Mouse (Mus musculus) monocyte, adult 5-6 weeks (primary cell): Measurements from ENCODE around the gene Tmem11. TPM values are rescaled to one million over a fixed set of nuclear protein-coding genes. Genes with fewer than 3 reads are reported as not detected.
A peak's percentile ranks its signal among the peaks of the same experiment; 100 is the strongest.
"Not testable (repeated sequence)": the region's sequence is repeated elsewhere in the genome, so short reads cannot be mapped to it uniquely, and the experiment has no call there.

ENCODE experiments used
- ATAC-seq: fragments of 153-309, 156-312 bp; replicated peaks from 2 replicates; pipeline ENCODE4 v1.8.0; 2017; ENCODE audit warnings: mild to moderate bottlenecking; ENCODE audit not compliant: low TSS enrichment, insufficient number of reproducible peaks, severe bottlenecking, poor library complexity, low FRiP score
- total RNA-seq: library from RNA; stranded (forward); fragments of 200-1000, 200-491, 200-594 nt; gene quantifications from 3 replicates; pipeline ENCODE4 v1.2.3, GENCODE M21; 2017

Tmem11 gene
- total RNA-seq, 1 experiment from 2014 or later, result 37.3 TPM

- no peak for ATAC-seq
These were observed 11.7 kb upstream of the Tmem11 start for GRCm38 (mm10) chr11:60890744-60891143.

GRCm38 (mm10) chr11:60890286-60890685 is 11.2 kb upstream of the Tmem11 start:
- ATAC-seq, result no peak

GRCm38 (mm10) chr11:60889861-60890260 is 10.8 kb upstream of the Tmem11 start:
- no peak for ATAC-seq

- not testable (repeated sequence) for ATAC-seq
These were observed 7.9 kb upstream of the Tmem11 start for GRCm38 (mm10) chr11:60886986-60887385.

- ATAC-seq, result no peak
These were observed 3.3 kb upstream of the Tmem11 start for GRCm38 (mm10) chr11:60882386-60882785.

- ATAC-seq, result no peak
These were observed 1.5 kb upstream of the Tmem11 start for GRCm38 (mm10) chr11:60880559-60880958.

GRCm38 (mm10) chr11:60879423-60879822 is 351 bp upstream of the Tmem11 start:
- peak; percentile 56 for ATAC-seq

GRCm38 (mm10) chr11:60878056-60878612 is 938 bp downstream of the Tmem11 start:
- no peak for ATAC-seq

- ATAC-seq, result no peak
These were observed 6.0 kb downstream of the Tmem11 start for GRCm38 (mm10) chr11:60873101-60873500.

- ATAC-seq, result no peak
These were observed 7.7 kb downstream of the Tmem11 start for GRCm38 (mm10) chr11:60871409-60871808.

GRCm38 (mm10) chr11:60869471-60869870 is 9.6 kb downstream of the Tmem11 start:
- not testable (repeated sequence) for ATAC-seq

GRCm38 (mm10) chr11:60867904-60868303 is 11.2 kb downstream of the Tmem11 start:
- ATAC-seq, result no peak

- no peak for ATAC-seq
These were observed 11.6 kb downstream of the Tmem11 start for GRCm38 (mm10) chr11:60867456-60867855.

GRCm38 (mm10) chr11:60866021-60866420 is 13.1 kb downstream of the Tmem11 start:
- ATAC-seq, result no peak

- no peak for ATAC-seq
These were observed 14.2 kb downstream of the Tmem11 start for GRCm38 (mm10) chr11:60864916-60865315.

- no peak for ATAC-seq
These were observed 14.9 kb downstream of the Tmem11 start for GRCm38 (mm10) chr11:60864166-60864565.

- ATAC-seq, result no peak
These were observed 15.9 kb downstream of the Tmem11 start for GRCm38 (mm10) chr11:60863196-60863595.

- no peak for ATAC-seq
These were observed 17.1 kb downstream of the Tmem11 start for GRCm38 (mm10) chr11:60861993-60862392.

- no peak for ATAC-seq
These were observed 22.5 kb downstream of the Tmem11 start for GRCm38 (mm10) chr11:60856587-60856986.

GRCm38 (mm10) chr11:60845415-60845814 is 33.7 kb downstream of the Tmem11 start:
- no peak for ATAC-seq

- no peak for ATAC-seq
These were observed 35.7 kb downstream of the Tmem11 start for GRCm38 (mm10) chr11:60843412-60843811.
